Mouse (Mus musculus): ENCODE measurements around the gene Aldh3b2.
A peak's percentile ranks its signal among the peaks of the same experiment; 100 is the strongest.
"Not testable (repeated sequence)": the region's sequence is repeated elsewhere in the genome, so short reads cannot be mapped to it uniquely, and the experiment has no call there.

Gene Aldh3b2

GRCm38 (mm10) chr19:3946715-3947114 is 25.4 kb upstream of the Aldh3b2 start:
- no peak; the same call in 1 of the 2 replicates for ATAC-seq (ENCODE audit: insufficient number of reproducible peaks, low FRiP score, low TSS enrichment)

GRCm38 (mm10) chr19:3947813-3948212 is 24.3 kb upstream of the Aldh3b2 start:
- ATAC-seq (ENCODE audit: insufficient number of reproducible peaks, low FRiP score, low TSS enrichment): no peak

- ATAC-seq (ENCODE audit: insufficient number of reproducible peaks, low FRiP score, low TSS enrichment): no peak
Observed at GRCm38 (mm10) chr19:3948546-3948945, 23.6 kb upstream of the Aldh3b2 start.

- no peak for ATAC-seq (ENCODE audit: insufficient number of reproducible peaks, low FRiP score, low TSS enrichment)
Observed at GRCm38 (mm10) chr19:3950331-3950730, 21.8 kb upstream of the Aldh3b2 start.

GRCm38 (mm10) chr19:3951461-3951860 is 20.7 kb upstream of the Aldh3b2 start:
- ATAC-seq (ENCODE audit: insufficient number of reproducible peaks, low FRiP score, low TSS enrichment): no peak

- ATAC-seq (ENCODE audit: insufficient number of reproducible peaks, low FRiP score, low TSS enrichment): no peak
Observed at GRCm38 (mm10) chr19:3952099-3952498, 20.0 kb upstream of the Aldh3b2 start.

GRCm38 (mm10) chr19:3955033-3955432 is 17.1 kb upstream of the Aldh3b2 start:
- no peak for ATAC-seq (ENCODE audit: insufficient number of reproducible peaks, low FRiP score, low TSS enrichment)

- no peak for ATAC-seq (ENCODE audit: insufficient number of reproducible peaks, low FRiP score, low TSS enrichment)
Observed at GRCm38 (mm10) chr19:3955804-3956203, 16.3 kb upstream of the Aldh3b2 start.

GRCm38 (mm10) chr19:3957296-3958036 is 14.7 kb upstream of the Aldh3b2 start:
- ATAC-seq (ENCODE audit: insufficient number of reproducible peaks, low FRiP score, low TSS enrichment): not testable (repeated sequence)

- no peak for ATAC-seq (ENCODE audit: insufficient number of reproducible peaks, low FRiP score, low TSS enrichment)
Observed at GRCm38 (mm10) chr19:3958470-3958869, 13.7 kb upstream of the Aldh3b2 start, which contains the start of gene Aldh3b3. Gene Aldh3b3, plus strand, starts transcription at chr19:3958645.

GRCm38 (mm10) chr19:3959030-3959429 is 13.1 kb upstream of the Aldh3b2 start:
- ATAC-seq (ENCODE audit: insufficient number of reproducible peaks, low FRiP score, low TSS enrichment): no peak

- no peak for ATAC-seq (ENCODE audit: insufficient number of reproducible peaks, low FRiP score, low TSS enrichment)
Observed at GRCm38 (mm10) chr19:3960211-3960610, 11.9 kb upstream of the Aldh3b2 start.

- not testable (repeated sequence) for ATAC-seq (ENCODE audit: insufficient number of reproducible peaks, low FRiP score, low TSS enrichment)
Observed at GRCm38 (mm10) chr19:3961805-3962204, 10.3 kb upstream of the Aldh3b2 start.

- ATAC-seq (ENCODE audit: insufficient number of reproducible peaks, low FRiP score, low TSS enrichment): no peak
Observed at GRCm38 (mm10) chr19:3962469-3962868, 9.7 kb upstream of the Aldh3b2 start.

GRCm38 (mm10) chr19:3964030-3964429 is 8.1 kb upstream of the Aldh3b2 start:
- no peak for ATAC-seq (ENCODE audit: insufficient number of reproducible peaks, low FRiP score, low TSS enrichment)

- ATAC-seq (ENCODE audit: insufficient number of reproducible peaks, low FRiP score, low TSS enrichment): no peak
Observed at GRCm38 (mm10) chr19:3966330-3967075, 5.6 kb upstream of the Aldh3b2 start.

GRCm38 (mm10) chr19:3967258-3967657 is 4.9 kb upstream of the Aldh3b2 start:
- ATAC-seq (ENCODE audit: insufficient number of reproducible peaks, low FRiP score, low TSS enrichment): no peak

- ATAC-seq (ENCODE audit: insufficient number of reproducible peaks, low FRiP score, low TSS enrichment): not testable (repeated sequence)
Observed at GRCm38 (mm10) chr19:3974608-3975007, 2.5 kb downstream of the Aldh3b2 start.

- no peak for ATAC-seq (ENCODE audit: insufficient number of reproducible peaks, low FRiP score, low TSS enrichment)
Observed at GRCm38 (mm10) chr19:3975866-3976265, 3.7 kb downstream of the Aldh3b2 start.

GRCm38 (mm10) chr19:3980309-3980708 is 8.2 kb downstream of the Aldh3b2 start:
- peak; percentile 56; the same call in 1 of the 2 replicates for ATAC-seq (ENCODE audit: insufficient number of reproducible peaks, low FRiP score, low TSS enrichment)

- no peak for ATAC-seq (ENCODE audit: insufficient number of reproducible peaks, low FRiP score, low TSS enrichment)
Observed at GRCm38 (mm10) chr19:3980917-3981316, 8.8 kb downstream of the Aldh3b2 start.
